Mouse (Mus musculus): ENCODE measurements around the gene Snx5. TPM values are rescaled to one million over a fixed set of nuclear protein-coding genes. Genes with fewer than 3 reads are reported as not detected.

Gene Snx5
- polyA plus RNA-seq, 1 experiment from 2014 or later = 108 TPM

GRCm38 (mm10) chr2:144269679-144270475 lies 829 bp downstream of the Snx5 start:
- peak overlapping the region; percentile 98 for H3K9ac ChIP-seq (ENCODE audit: low read depth, low read length)
- H3K36me3 ChIP-seq (ENCODE audit: control insufficient read depth, insufficient read depth, low read length) = no peaks in the 10 kb centered on the region
- H3K4me1 ChIP-seq (replicated peaks; ENCODE audit: control insufficient read depth, insufficient read depth, low read length) = no peaks in the 10 kb centered on the region
- DNase-seq (ENCODE audit: low spot score) (peak; percentile 22), ATAC-seq (ENCODE audit: low FRiP score) (peak; percentile 31)
- peak overlapping the region; percentile 50 for H3K4me2 ChIP-seq (replicated peaks; ENCODE audit: low read depth, low read length)
- peak overlapping the region; percentile 94 for H3K4me3 ChIP-seq (ENCODE audit: low read depth, low read length)
- H3K27me3 ChIP-seq (ENCODE audit: control insufficient read depth, insufficient read depth, low read length) = no peaks in the 10 kb centered on the region
- WGBS = under 1% methylated on average over 26 of the region's 33 CpGs
- peak overlapping the region; percentile 84 for H3K27ac ChIP-seq (ENCODE audit: low read depth, low read length)
- H3K9me3 ChIP-seq (ENCODE audit: control insufficient read depth, low read length) = no peaks in the 10 kb centered on the region

GRCm38 (mm10) chr2:144269306-144269650 lies 1.4 kb downstream of the Snx5 start:
- H3K4me1 ChIP-seq (replicated peaks; ENCODE audit: control insufficient read depth, insufficient read depth, low read length) = no peaks in the 10 kb centered on the region
- WGBS = 1% methylated on average over 11 of the region's 11 CpGs
- ATAC-seq (ENCODE audit: low FRiP score) = no peak

GRCm38 (mm10) chr2:144268446-144269305 lies 2.0 kb downstream of the Snx5 start:
- H3K36me3 ChIP-seq (ENCODE audit: control insufficient read depth, insufficient read depth, low read length) = no peaks in the 10 kb centered on the region
- 10% methylated on average over 6 of the region's 6 CpGs for WGBS

More at GRCm38 (mm10) chr2:144269306-144269650, 1.4 kb downstream of the Snx5 start:
- Histone ChIP-seq H3K36me3 (ENCODE audit: control insufficient read depth, insufficient read depth, low read length) (no peaks in the 10 kb centered on the region), H3K9ac (ENCODE audit: low read depth, low read length) (peak overlapping the region; percentile 98), H3K27ac (ENCODE audit: low read depth, low read length) (no peak overlapping the region), H3K4me2 (replicated peaks; ENCODE audit: low read depth, low read length) (peak overlapping the region; percentile 50), H3K4me3 (ENCODE audit: low read depth, low read length) (peak overlapping the region; percentile 94), H3K9me3 (ENCODE audit: control insufficient read depth, low read length) (no peaks in the 10 kb centered on the region), H3K27me3 (ENCODE audit: control insufficient read depth, insufficient read depth, low read length) (no peaks in the 10 kb centered on the region)
- DNase-seq (ENCODE audit: low spot score) = peak; percentile 29

GRCm38 (mm10) chr2:144267731-144268015 lies 3.0 kb downstream of the Snx5 start:
- Histone ChIP-seq H3K36me3 (ENCODE audit: control insufficient read depth, insufficient read depth, low read length) (no peaks in the 10 kb centered on the region), H3K27me3 (ENCODE audit: control insufficient read depth, insufficient read depth, low read length) (no peaks in the 10 kb centered on the region), H3K4me3 (ENCODE audit: low read depth, low read length) (no peak overlapping the region), H3K4me2 (replicated peaks; ENCODE audit: low read depth, low read length) (no peak overlapping the region), H3K27ac (ENCODE audit: low read depth, low read length) (no peak overlapping the region), H3K9ac (ENCODE audit: low read depth, low read length) (no peak overlapping the region), H3K4me1 (replicated peaks; ENCODE audit: control insufficient read depth, insufficient read depth, low read length) (no peaks in the 10 kb centered on the region), H3K9me3 (ENCODE audit: control insufficient read depth, low read length) (no peaks in the 10 kb centered on the region)
- ATAC-seq (ENCODE audit: low FRiP score) = no peak
- DNase-seq (ENCODE audit: low spot score) = no peak
- WGBS = 55% methylated on average over 1 of the region's 1 CpGs

More at GRCm38 (mm10) chr2:144268446-144269305, 2.0 kb downstream of the Snx5 start:
- peak overlapping the region; percentile 94 for H3K4me3 ChIP-seq (ENCODE audit: low read depth, low read length)
- DNase-seq (ENCODE audit: low spot score) = no peak
- H3K9ac ChIP-seq (ENCODE audit: low read depth, low read length) = peak overlapping the region; percentile 98
- no peak for ATAC-seq (ENCODE audit: low FRiP score)
- peak overlapping the region; percentile 50 for H3K4me2 ChIP-seq (replicated peaks; ENCODE audit: low read depth, low read length)
- H3K4me1 ChIP-seq (replicated peaks; ENCODE audit: control insufficient read depth, insufficient read depth, low read length) = no peaks in the 10 kb centered on the region
- H3K27ac ChIP-seq (ENCODE audit: low read depth, low read length) = no peak overlapping the region
- H3K27me3 ChIP-seq (ENCODE audit: control insufficient read depth, insufficient read depth, low read length) = no peaks in the 10 kb centered on the region
- H3K9me3 ChIP-seq (ENCODE audit: control insufficient read depth, low read length) = no peaks in the 10 kb centered on the region

- DNase-seq (ENCODE audit: low spot score) (no peak), ATAC-seq (ENCODE audit: low FRiP score) (no peak)
- H3K36me3 ChIP-seq (ENCODE audit: control insufficient read depth, insufficient read depth, low read length) = no peaks in the 10 kb centered on the region
- H3K27ac ChIP-seq (ENCODE audit: low read depth, low read length) = no peak overlapping the region
- H3K4me3 ChIP-seq (ENCODE audit: low read depth, low read length) = no peak overlapping the region
- H3K4me1 ChIP-seq (replicated peaks; ENCODE audit: control insufficient read depth, insufficient read depth, low read length) = no peaks in the 10 kb centered on the region
- H3K4me2 ChIP-seq (replicated peaks; ENCODE audit: low read depth, low read length) = no peak overlapping the region
- no peaks in the 10 kb centered on the region for H3K27me3 ChIP-seq (ENCODE audit: control insufficient read depth, insufficient read depth, low read length)
- WGBS = 55% methylated on average over 5 of the region's 5 CpGs
- H3K9me3 ChIP-seq (ENCODE audit: control insufficient read depth, low read length) = no peaks in the 10 kb centered on the region
- no peak overlapping the region for H3K9ac ChIP-seq (ENCODE audit: low read depth, low read length)
Observed at GRCm38 (mm10) chr2:144267004-144267730, 3.5 kb downstream of the Snx5 start.

- no peak overlapping the region for H3K9ac ChIP-seq (ENCODE audit: low read depth, low read length)
- no peaks in the 10 kb centered on the region for H3K9me3 ChIP-seq (ENCODE audit: control insufficient read depth, low read length)
- H3K27ac ChIP-seq (ENCODE audit: low read depth, low read length) = no peak overlapping the region
- H3K4me3 ChIP-seq (ENCODE audit: low read depth, low read length) = no peak overlapping the region
- no peaks in the 10 kb centered on the region for H3K36me3 ChIP-seq (ENCODE audit: control insufficient read depth, insufficient read depth, low read length)
- H3K4me1 ChIP-seq (replicated peaks; ENCODE audit: control insufficient read depth, insufficient read depth, low read length) = no peaks in the 10 kb centered on the region
- DNase-seq (ENCODE audit: low spot score) (no peak), ATAC-seq (ENCODE audit: low FRiP score) (no peak)
- no peak overlapping the region for H3K4me2 ChIP-seq (replicated peaks; ENCODE audit: low read depth, low read length)
- WGBS = 46% methylated on average over 4 of the region's 4 CpGs
- H3K27me3 ChIP-seq (ENCODE audit: control insufficient read depth, insufficient read depth, low read length) = no peaks in the 10 kb centered on the region
Observed at GRCm38 (mm10) chr2:144265916-144266683, 4.6 kb downstream of the Snx5 start.

GRCm38 (mm10) chr2:144265120-144265488 lies 5.6 kb downstream of the Snx5 start:
- no peak for DNase-seq (ENCODE audit: low spot score)
- WGBS = 72% methylated on average over 3 of the region's 3 CpGs

GRCm38 (mm10) chr2:144264398-144265119 lies 6.1 kb downstream of the Snx5 start:
- Histone ChIP-seq H3K27me3 (ENCODE audit: control insufficient read depth, insufficient read depth, low read length) (no peaks in the 10 kb centered on the region), H3K36me3 (ENCODE audit: control insufficient read depth, insufficient read depth, low read length) (no peaks in the 10 kb centered on the region), H3K27ac (ENCODE audit: low read depth, low read length) (no peak overlapping the region), H3K9me3 (ENCODE audit: control insufficient read depth, low read length) (no peaks in the 10 kb centered on the region), H3K4me2 (replicated peaks; ENCODE audit: low read depth, low read length) (no peak overlapping the region), H3K4me1 (replicated peaks; ENCODE audit: control insufficient read depth, insufficient read depth, low read length) (no peaks in the 10 kb centered on the region), H3K9ac (ENCODE audit: low read depth, low read length) (no peak overlapping the region), H3K4me3 (ENCODE audit: low read depth, low read length) (no peak overlapping the region)
- DNase-seq (ENCODE audit: low spot score) (no peak), ATAC-seq (ENCODE audit: low FRiP score) (no peak)
- 85% methylated on average over 5 of the region's 5 CpGs for WGBS

More at GRCm38 (mm10) chr2:144265120-144265488, 5.6 kb downstream of the Snx5 start:
- ATAC-seq (ENCODE audit: low FRiP score) = no peak
- H3K27ac ChIP-seq (ENCODE audit: low read depth, low read length) = no peak overlapping the region
- no peaks in the 10 kb centered on the region for H3K4me1 ChIP-seq (replicated peaks; ENCODE audit: control insufficient read depth, insufficient read depth, low read length)
- no peaks in the 10 kb centered on the region for H3K36me3 ChIP-seq (ENCODE audit: control insufficient read depth, insufficient read depth, low read length)
- H3K4me3 ChIP-seq (ENCODE audit: low read depth, low read length) = no peak overlapping the region
- H3K9ac ChIP-seq (ENCODE audit: low read depth, low read length) = no peak overlapping the region
- H3K9me3 ChIP-seq (ENCODE audit: control insufficient read depth, low read length) = no peaks in the 10 kb centered on the region
- no peaks in the 10 kb centered on the region for H3K27me3 ChIP-seq (ENCODE audit: control insufficient read depth, insufficient read depth, low read length)
- no peak overlapping the region for H3K4me2 ChIP-seq (replicated peaks; ENCODE audit: low read depth, low read length)

Measured in hindbrain, embryonic 11.5 days (tissue).